Mouse (Mus musculus) heart, postnatal 14 days (tissue): Measurements from ENCODE around the gene Gnaq. TPM values are rescaled to one million over a fixed set of nuclear protein-coding genes. Genes with fewer than 3 reads are reported as not detected.
"Not testable (repeated sequence)": the region's sequence is repeated elsewhere in the genome, so short reads cannot be mapped to it uniquely, and the experiment has no call there.

Experiments
- DNase-seq, 2 experiments: peaks; one replicate each; pipeline ENCODE4 v3.0.0; 2021 to 2022
- intact Hi-C: fragments of 180-260 bp; cut with DNase I; formaldehyde crosslinking; loops from one replicate; pipeline ENCODE4 v1.15.1; 2025
- total RNA-seq, 2 experiments: library from RNA; stranded (reverse); gene quantifications; 2 replicates each; pipeline ENCODE4 v1.2.3; 2021

Gene Gnaq
- total RNA-seq, 2 experiments from 2014 or later, result 29.7 to 34.2 TPM

DNA sequence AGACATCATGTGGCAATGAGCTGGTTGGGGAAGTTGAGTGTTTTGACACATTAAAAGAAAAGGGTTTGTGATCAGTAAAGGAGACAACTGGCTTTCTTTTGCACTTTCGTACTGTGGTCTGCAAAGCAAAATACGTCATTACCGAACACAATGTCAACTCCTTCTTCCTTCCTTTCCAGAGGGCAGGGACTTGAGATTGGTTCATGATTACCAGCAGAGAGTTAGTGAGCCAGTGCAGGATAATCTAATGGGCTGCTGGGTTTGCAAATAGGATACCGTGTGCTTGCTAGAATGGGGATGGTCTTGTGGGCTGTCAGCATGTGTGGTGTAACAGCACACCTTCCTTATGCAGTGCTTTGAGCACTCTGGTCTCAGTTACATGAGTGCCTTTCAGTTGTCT, 8.1 kb downstream of the Gnaq start:
- intact Hi-C loops, result loop anchor here (5.0 kb wide), 1 partner anchor 42 kb away; no protein-coding TSS in a partner anchor
- DNase-seq, result no peak

DNA sequence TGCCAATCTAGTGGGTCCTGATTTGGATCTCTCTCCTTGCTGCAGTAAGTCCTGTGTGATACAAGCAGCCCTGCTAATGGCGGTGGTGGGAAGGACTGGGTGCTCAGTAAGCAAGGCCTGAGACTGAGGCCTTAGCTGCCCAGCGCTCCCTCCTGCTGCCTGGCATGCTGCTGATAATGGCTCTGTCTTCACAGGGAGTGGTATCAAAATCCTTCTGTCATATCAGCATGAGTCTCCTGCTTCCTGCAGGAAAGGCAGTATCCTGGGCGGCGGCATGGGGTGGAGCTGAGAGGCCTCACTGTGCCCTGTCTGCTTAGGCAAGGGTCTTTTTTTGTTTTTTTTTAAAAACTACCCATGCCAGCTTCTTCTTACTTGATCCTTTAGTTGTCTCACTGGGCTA, 9.2 kb downstream of the Gnaq start:
- intact Hi-C loops, result loop anchor here (5.0 kb wide), 1 partner anchor 40 kb away; no protein-coding TSS in a partner anchor
- no peak for DNase-seq

DNA sequence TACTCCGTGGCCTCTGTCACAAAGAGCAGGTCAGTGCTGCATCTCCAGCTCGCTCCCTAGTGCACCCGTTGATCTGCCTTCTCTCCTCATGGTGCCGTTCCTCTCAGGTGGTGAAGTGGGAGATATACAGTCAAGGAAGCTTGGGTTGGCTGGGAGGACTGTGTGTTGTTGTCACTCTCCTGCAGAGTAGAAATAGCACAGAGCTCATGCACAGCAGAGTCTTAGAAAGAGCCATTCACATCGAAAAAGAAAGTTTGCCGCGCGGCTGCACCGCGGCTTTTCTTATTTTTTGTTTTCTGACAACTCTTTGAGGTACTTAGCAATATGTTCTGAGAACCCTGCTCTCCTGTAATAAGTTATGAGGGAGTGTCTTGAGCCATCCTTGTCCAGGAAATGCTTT, 10.4 kb downstream of the Gnaq start:
- no peak for DNase-seq
- intact Hi-C loops, result loop anchor here (5.0 kb wide), 1 partner anchor 39 kb away; no protein-coding TSS in a partner anchor

DNA sequence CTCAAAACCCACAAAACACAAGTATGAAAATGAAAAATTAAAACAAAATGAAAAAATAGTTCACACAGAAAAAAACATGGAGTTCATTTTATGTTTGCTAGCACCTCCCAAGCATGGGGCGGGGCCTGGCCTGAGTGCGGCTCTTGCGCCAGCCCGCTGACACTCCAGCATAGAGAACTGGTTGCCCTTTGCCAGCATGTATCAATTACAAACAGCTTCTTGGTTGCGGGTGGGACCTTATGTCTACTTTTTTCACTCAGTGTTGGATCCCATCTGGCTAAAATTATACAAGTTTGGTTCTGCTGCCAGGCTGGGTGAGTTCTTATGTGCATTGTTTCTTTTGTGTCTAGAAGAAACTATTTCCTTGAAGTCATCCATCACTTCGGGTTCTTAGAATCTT, 14.8 kb downstream of the Gnaq start:
- no peak for DNase-seq
- intact Hi-C loops, result no loop called here

DNA sequence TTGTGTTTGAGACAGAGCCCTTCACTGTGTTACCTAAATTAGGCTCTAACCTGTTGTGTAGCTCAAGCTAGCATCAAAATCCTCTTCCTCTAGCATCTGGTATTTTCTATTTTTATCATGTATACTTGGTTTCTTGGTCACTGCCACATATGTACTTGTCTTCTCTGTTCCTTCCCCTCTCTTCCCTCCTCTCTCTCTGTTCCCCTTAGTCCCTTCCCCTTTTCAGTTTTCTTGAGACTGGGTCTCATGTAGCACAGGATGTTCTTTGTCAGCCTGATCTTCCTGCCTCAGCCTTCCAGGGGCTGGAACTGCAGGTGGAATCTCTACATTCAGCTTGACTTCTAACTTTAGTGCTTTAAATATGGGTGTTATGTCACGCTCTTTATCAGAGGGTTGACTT, 16.5 kb downstream of the Gnaq start:
- no peak for DNase-seq

DNA sequence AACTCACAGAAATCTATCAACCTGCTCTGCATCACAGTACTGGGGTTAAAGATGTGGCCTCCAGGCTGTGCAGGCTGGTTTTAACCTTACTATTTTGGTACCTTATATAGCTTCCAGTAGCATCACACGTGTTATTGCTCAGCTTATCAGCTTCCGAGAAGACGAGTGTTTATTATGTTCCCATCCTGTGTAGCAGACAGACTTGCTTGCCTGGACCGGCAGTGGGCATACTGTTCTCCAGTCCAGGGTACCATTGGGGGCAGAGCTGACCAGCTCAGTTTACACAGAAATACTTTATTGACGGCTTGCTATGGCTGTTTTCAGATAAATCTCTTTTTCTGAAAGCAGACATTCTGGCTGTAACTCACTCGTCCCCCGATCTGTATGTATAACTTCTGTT, 17.7 kb downstream of the Gnaq start:
- intact Hi-C loops, result no loop called here
- DNase-seq, result no peak

More for the DNA sequence above, 16.5 kb downstream of the Gnaq start:
- intact Hi-C loops, result no loop called here

DNA sequence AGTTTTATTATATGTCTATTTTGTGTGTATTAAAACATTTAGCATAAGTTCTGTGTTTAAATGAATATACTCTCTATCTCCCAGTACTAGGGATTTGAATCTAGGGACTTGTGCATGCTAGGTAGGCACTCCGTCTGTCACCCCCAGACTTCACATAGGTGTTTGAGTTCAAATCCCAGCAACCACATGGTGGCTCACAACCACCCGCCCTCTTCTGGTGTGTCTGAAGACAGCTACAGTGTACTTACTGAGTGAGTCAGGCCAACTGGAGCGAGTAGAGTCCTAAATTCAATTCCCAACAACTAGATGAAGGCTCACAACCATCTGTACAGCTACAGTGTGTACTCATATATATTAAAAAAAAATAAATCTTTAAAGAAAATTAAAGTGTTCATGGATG, 21.2 kb downstream of the Gnaq start:
- no peak for DNase-seq
- intact Hi-C loops, result no loop called here

DNA sequence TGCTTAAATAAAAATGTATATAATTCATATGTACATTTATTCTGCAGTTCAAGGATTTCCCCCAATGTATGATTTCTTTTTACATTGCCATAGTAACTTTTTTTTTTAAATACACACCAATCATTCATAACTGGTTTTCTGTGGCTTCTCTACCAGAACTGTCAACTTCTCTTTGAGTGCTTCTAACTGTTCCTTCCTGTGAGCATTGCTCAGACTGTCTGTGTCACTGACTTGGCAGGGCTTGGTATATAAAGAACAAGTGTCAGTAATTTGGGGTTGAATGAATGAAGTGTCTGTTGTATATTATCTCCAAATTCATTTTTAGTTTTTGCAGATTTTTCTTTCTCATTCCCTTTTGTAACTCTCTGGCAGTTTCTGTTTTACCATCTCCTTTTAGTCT, 21.8 kb downstream of the Gnaq start:
- intact Hi-C loops, result no loop called here
- DNase-seq, result no peak

DNA sequence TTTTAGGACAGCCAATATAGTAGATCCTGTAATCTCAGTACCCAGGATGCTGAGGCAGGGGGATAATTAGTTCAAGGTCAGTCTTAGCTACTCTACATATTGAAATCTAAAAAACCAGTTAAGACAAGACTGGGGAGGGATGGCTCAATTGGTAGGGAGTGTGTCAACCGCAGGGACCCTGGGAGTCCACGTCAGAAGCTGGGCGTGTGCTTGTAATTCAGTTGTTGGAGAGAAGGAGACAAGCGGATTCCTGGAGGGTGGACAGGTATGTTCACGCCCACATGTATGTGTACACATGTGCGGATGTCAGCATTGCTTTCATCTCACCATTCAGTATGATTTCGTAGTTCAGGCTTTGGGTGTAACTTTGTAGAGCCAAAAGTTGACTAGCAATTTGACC, 24.5 kb downstream of the Gnaq start:
- intact Hi-C loops, result no loop called here
- DNase-seq, result no peak

DNA sequence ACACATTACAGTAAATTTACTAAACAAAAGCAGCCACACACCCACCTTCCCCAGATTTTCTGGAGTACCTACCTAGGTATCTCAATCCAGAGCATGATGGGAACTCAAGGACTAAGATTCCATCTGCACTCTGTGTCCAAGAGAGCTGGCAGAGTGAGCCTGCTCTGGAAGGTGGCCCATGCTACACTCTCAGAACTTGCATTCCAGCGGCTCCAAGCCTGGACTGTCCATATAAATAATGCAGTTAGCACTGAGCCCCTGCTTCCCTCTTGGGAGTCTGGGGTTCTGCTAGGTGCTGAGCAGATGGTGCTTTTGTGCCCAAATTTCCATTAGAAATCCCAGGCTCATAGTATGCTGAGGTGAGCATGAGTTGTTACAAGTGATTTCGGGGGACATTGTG, 28.1 kb downstream of the Gnaq start:
- peak; percentile 41 to 69 for DNase-seq
- intact Hi-C loops, result no loop called here

DNA sequence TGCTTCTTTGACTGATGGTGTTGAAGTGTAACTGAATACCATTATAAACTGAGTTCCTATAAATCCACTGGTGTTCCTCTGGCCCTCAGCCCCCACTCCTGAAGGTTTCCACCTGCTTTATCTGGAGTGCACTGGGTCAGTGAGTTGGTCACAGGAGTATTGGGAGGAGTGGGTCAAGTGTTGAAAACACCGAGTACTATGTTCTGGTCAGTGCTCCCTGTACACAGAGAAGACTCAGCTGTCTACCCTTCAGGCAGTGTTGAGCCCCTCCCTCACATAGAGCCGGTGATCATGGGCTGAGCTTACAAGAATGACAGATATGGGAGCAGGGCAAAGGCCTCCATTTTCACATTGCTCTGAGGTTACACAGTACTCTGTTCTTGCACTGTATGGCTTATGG, 28.6 kb downstream of the Gnaq start:
- intact Hi-C loops, result no loop called here
- DNase-seq, result no peak

DNA sequence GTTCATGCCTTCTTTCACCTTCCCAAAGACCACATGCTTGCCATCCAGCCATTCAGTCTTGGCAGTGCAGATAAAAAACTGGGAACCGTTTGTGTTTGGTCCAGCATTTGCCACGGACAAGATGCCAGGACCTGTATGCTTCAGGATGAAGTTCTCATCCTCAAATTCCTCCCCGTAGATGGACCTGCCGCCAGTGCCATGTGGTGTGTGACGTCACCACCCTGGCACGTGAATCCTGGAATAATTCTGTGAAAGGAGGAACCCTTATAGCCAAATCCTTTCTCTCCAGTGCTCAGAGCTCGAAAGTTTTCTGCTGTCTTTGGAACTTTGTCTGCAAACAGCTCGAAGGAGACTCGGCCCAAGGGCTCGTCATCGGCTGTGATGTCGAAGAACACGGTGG, 31.8 kb downstream of the Gnaq start:
- intact Hi-C loops, DNase-seq: not testable (repeated sequence)

DNA sequence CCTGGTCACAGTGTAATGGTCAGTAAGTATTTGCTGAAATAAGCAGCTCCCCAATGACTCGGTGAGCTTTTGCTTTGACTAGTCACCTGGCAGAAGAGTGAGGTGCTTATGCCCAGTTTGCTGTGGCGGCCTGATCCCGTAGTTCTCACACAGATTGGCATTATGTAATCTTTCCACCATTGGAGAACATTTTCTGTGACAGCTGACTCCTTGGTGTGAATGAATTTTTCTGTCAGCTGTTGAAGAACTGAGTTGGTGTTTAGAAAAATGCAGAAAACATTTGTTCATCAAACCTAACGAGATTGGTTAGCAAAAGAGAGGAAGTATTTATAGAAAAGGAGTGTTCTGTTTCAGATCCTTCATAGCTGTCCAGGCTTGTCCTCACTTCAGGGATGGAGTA, 34.6 kb downstream of the Gnaq start:
- intact Hi-C loops, result no loop called here
- no peak for DNase-seq

DNA sequence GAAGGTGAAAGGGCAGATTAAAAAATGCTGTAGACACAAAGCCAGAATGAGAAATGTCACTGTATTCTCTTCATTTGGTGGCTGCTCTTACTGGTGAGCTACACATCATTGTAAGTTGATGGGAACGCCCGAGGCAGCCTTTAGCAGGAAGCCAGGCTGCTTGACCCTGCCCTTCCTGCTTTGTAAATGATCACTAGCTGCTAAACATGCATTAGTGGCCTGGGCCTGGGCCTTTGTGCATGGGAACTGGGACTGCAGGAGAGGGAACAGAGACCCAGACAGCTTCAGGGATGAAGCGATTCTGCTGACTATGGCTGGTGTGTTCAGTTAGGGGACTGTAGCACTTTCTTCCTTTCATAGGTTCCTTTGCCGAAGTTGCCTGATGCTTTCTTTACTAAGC, 35.6 kb downstream of the Gnaq start:
- DNase-seq, result peak; percentile 37 to 50

DNA sequence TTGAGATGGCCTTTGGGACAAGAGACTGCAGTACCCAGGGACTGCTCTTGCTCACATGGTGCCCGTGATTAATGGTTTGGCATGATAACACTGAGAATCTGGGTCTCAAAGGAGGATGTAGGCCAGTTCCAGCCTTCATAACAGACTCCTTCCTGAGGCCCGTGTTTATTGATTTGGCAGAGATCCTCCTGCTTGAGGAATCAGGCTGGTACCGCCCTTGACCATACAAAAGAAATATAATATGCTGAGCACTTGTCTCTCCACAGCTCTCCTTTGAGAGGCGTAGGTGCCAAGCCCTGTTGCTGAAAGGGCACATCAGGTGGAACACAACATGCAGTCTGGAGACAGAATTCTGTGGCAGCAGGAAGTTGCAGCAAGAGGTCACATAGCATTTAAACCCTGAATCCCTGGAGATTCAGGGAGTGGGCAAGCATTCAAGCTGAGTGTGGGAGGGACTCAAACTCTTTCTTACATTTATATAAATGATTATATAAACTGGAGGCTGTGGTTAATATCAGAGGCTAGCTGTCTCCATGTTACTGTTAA, 36.1 kb downstream of the Gnaq start:
- intact Hi-C loops, result no loop called here
- DNase-seq, result peak; percentile 53 to 62

More for the DNA sequence above, 35.6 kb downstream of the Gnaq start:
- intact Hi-C loops, result no loop called here

DNA sequence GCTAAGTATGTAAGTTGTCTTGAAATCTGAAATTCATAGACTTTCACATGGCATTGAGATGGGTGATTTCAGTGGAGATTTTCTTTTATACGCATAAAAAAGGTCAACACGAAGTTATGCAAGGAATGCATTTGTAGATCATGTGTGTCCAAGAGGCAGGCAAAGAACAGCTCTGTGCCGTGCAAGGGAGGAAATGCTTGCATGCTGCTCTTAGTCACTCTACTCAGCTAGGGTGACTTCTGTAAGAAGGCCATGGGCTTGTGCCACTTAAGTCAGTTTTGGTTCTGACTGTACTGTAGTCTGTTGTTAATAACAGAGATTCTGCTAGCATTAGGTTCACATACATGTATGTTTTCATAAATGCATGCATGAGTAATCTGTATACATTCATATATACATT, 38.1 kb downstream of the Gnaq start:
- DNase-seq, result no peak
- intact Hi-C loops, result no loop called here

DNA sequence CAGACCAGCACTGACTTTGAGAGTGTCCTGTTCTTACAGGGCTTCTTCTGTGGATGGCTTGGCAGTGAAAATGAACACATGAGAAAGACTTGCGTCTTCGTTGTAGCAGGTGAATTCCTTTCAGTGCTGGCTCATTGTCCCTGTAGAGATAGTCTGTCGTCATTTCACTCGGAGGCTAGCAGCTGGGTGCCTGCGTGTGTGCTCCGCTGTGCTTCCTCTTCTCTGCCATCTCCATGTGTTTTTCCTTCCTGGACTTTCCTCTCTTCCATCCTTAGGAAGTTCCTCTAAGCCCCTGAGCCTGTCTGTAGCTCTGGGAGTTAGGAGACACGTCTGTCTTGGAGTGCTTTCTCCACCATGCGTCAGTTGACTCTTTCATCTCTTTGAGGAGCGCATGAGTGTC, 41.1 kb downstream of the Gnaq start:
- intact Hi-C loops, result no loop called here
- no peak for DNase-seq

DNA sequence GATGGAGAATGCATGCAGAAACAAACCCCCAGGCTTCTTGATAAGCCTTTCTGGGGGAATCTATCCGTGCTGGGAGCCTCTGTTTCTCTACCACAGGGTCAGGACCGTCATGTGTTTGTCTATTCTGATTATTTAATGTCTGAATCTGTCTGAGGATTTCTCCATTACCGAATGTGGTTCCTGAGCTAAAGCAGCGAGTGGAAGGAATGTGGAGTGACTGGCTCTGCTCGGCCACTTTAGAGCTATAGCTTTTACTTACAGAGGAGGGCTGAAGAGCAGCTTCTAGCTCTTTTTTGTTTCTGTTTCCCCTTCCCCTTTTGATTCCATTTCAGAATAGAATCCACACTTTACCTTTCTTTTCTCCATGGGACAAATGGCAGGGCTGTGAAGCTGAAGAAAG, 43.8 kb downstream of the Gnaq start:
- intact Hi-C loops, result no loop called here
- no peak for DNase-seq

DNA sequence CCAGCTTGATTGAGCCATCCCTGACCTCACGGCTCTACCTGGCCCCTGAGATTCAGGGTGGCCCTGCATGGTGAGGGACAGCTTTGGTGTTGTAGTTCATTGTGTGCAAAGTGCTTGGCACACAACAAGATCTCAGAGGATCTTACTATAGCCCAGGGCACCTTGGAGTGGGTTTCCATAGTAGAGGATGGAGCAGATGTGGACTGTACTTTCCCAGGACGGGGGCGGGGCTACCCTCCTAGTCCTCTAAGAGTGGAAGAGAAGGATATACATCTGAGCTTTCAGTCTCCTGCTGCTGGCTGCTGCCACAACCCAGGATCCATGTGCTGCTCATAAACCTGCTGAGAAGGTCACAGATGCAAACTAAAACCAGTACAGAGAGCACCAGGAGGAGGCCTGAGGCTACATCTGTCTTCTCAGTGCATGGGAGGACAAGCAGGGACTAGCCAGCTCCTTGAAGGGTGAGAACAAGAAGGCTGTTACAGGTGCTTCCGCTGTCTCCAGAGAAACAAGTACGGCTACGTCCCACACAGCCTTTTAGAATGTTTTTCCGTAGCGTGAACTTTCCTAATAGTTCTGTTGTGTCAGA, 44.6 kb downstream of the Gnaq start:
- intact Hi-C loops, result no loop called here
- no peak for DNase-seq

DNA sequence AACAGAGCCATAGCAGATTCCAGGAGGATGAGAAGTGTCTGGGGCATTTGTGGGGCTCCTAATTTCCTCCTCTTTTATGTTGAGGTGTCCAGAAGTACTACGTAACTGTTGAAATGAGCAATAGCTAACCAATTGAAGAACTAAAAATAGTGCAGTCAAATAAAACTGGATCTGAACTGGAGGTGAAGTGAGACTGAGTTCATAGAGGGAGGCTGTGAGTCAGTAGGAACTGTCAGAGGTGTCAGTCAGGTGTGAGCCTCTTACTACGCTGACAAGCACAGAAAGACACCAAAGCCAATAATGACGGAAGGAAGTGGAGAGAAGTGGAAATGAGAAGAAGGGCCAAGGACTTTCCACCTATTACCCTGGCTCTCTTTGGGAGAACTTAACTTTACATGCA, 48.6 kb downstream of the Gnaq start:
- no peak for DNase-seq
- intact Hi-C loops, result loop anchor here (5.0 kb wide), 1 partner anchor 39 kb away; no protein-coding TSS in a partner anchor

DNA sequence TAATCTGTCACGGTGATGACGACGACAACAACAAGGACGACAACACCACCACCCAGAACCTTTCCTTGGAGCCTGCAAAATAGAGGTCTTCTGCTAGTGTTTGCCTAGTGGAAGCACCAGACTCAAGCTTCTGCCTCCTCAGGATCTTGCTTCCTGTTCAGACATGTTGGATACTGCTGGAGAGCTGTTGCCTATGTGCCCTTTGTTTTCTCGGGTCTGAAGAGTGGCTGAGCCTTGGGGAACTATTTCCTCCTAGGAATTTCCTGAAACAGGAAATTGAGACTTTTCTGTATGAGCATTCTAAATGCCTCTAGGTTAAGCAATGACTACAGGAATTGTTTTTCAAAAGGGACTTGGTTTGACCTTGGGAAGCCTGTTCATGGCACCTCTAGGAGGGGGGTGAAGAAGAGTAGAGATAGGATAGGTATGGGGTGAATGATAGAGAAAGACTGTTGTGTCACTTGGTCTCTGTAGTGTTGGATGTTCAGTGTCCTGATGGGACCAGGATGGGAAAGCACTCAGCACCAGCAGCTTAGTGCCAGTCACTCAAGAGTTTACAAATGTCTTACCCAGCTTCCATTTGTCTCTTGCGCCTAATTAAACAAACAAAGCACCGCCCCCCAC, 49.3 kb downstream of the Gnaq start:
- intact Hi-C loops, result loop anchor here (5.0 kb wide), 1 partner anchor 40 kb away; no protein-coding TSS in a partner anchor
- DNase-seq, result no peak
